Mouse (Mus musculus): ENCODE data around the gene Kcnh6. TPM values are rescaled to one million over a fixed set of nuclear protein-coding genes. Genes with fewer than 3 reads are reported as not detected.
A peak's percentile ranks its signal among the peaks of the same experiment; 100 is the strongest.

Kcnh6 gene
- polyA plus RNA-seq, 1 experiment from 2014 or later = 2.7 TPM

GRCm38 (mm10) chr11:106001718-106002117 is 6.2 kb upstream of the Kcnh6 start:
- 53% methylated on average over 4 of the region's 4 CpGs for WGBS
- H3K4me2 ChIP-seq (ENCODE audit: low read length) = no peak overlapping the region
- H3K4me3 ChIP-seq (ENCODE audit: low read length) = no peak overlapping the region
- H3K9me3 ChIP-seq (ENCODE audit: control insufficient read depth, low read length) = no peaks in the 10 kb centered on the region
- H3K27ac ChIP-seq (ENCODE audit: low read depth, low read length) = no peak overlapping the region
- H3K4me1 ChIP-seq (ENCODE audit: control insufficient read depth, insufficient read depth, low read depth, low read length) = no peaks in the 10 kb centered on the region; the same call in 1 of the 2 replicates
- H3K9ac ChIP-seq (ENCODE audit: low read depth, low read length) = no peak overlapping the region
- ATAC-seq = no peak
- no peaks in the 10 kb centered on the region for H3K36me3 ChIP-seq (ENCODE audit: control insufficient read depth, insufficient read depth, low read length)
- H3K27me3 ChIP-seq (replicated peaks; ENCODE audit: control insufficient read depth, insufficient read depth, low read length) = no peaks in the 10 kb centered on the region

- WGBS = 79% methylated on average over 1 of the region's 1 CpGs
Observed at GRCm38 (mm10) chr11:106004576-106004975, 3.3 kb upstream of the Kcnh6 start.

GRCm38 (mm10) chr11:106005970-106006369 is 2.0 kb upstream of the Kcnh6 start:
- Histone ChIP-seq H3K27me3 (replicated peaks; ENCODE audit: control insufficient read depth, insufficient read depth, low read length) (no peaks in the 10 kb centered on the region), H3K9ac (ENCODE audit: low read depth, low read length) (no peak overlapping the region), H3K9me3 (ENCODE audit: control insufficient read depth, low read length) (no peaks in the 10 kb centered on the region), H3K27ac (ENCODE audit: low read depth, low read length) (no peak overlapping the region), H3K4me1 (ENCODE audit: control insufficient read depth, insufficient read depth, low read depth, low read length) (peaks cover 3% of the 10 kb centered on the region), H3K36me3 (ENCODE audit: control insufficient read depth, insufficient read depth, low read length) (no peaks in the 10 kb centered on the region), H3K4me3 (ENCODE audit: low read length) (no peak overlapping the region), H3K4me2 (ENCODE audit: low read length) (no peak overlapping the region)
- WGBS = 25% methylated on average over 5 of the region's 5 CpGs
- ATAC-seq = no peak

More at GRCm38 (mm10) chr11:106004576-106004975, 3.3 kb upstream of the Kcnh6 start:
- Histone ChIP-seq H3K4me3 (ENCODE audit: low read length) (no peak overlapping the region), H3K4me2 (ENCODE audit: low read length) (no peak overlapping the region), H3K9me3 (ENCODE audit: control insufficient read depth, low read length) (no peaks in the 10 kb centered on the region), H3K27ac (ENCODE audit: low read depth, low read length) (no peak overlapping the region), H3K9ac (ENCODE audit: low read depth, low read length) (no peak overlapping the region), H3K4me1 (ENCODE audit: control insufficient read depth, insufficient read depth, low read depth, low read length) (peaks cover 3% of the 10 kb centered on the region), H3K36me3 (ENCODE audit: control insufficient read depth, insufficient read depth, low read length) (no peaks in the 10 kb centered on the region), H3K27me3 (replicated peaks; ENCODE audit: control insufficient read depth, insufficient read depth, low read length) (no peaks in the 10 kb centered on the region)
- ATAC-seq = no peak

GRCm38 (mm10) chr11:106012711-106013110 is 4.8 kb downstream of the Kcnh6 start:
- H3K9me3 ChIP-seq (ENCODE audit: control insufficient read depth, low read length) = no peaks in the 10 kb centered on the region
- H3K4me3 ChIP-seq (ENCODE audit: low read length) = no peak overlapping the region
- ATAC-seq = no peak
- H3K4me2 ChIP-seq (ENCODE audit: low read length) = no peak overlapping the region
- no peak overlapping the region for H3K9ac ChIP-seq (ENCODE audit: low read depth, low read length)
- no peaks in the 10 kb centered on the region for H3K36me3 ChIP-seq (ENCODE audit: control insufficient read depth, insufficient read depth, low read length)
- WGBS = 51% methylated on average over 7 of the region's 7 CpGs
- no peak overlapping the region for H3K27ac ChIP-seq (ENCODE audit: low read depth, low read length)
- H3K4me1 ChIP-seq (ENCODE audit: control insufficient read depth, insufficient read depth, low read depth, low read length) = peaks cover 11% of the 10 kb centered on the region
- H3K27me3 ChIP-seq (replicated peaks; ENCODE audit: control insufficient read depth, insufficient read depth, low read length) = no peaks in the 10 kb centered on the region

DNA sequence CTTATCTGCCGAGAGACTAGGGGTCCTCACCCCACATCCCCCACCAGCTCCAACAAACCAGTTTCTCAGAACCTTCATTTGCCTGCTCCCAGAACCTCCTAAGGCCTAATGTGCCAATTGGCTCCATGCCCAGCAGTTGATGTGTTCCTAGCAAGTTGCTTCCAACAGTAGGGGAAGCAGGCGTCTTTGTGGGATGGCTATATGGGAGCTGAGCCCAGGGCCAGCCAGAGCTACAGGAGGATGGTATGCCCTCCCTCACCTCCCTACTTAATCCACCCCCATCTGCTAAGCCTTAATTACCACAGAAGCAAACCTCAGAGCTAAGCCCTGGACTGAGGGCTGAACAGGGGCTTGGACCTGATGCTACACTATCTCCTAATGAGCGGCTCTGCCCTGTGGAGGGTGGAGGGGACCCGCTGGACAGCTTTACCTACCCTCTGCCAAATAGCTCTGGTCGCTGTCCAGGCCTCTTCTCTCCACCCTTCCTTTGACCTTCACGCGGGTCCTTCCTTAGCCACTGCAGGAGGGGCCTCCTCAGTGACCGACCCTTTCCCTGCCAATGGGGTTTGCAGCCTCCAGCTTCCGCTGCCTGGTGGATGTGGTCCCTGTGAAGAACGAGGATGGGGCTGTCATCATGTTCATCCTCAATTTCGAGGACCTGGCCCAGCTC is 5.8 kb downstream of the Kcnh6 start:
- Histone ChIP-seq H3K4me2 (ENCODE audit: low read length) (no peak overlapping the region), H3K9ac (ENCODE audit: low read depth, low read length) (no peak overlapping the region), H3K36me3 (ENCODE audit: control insufficient read depth, insufficient read depth, low read length) (no peaks in the 10 kb centered on the region), H3K27ac (ENCODE audit: low read depth, low read length) (no peak overlapping the region), H3K9me3 (ENCODE audit: control insufficient read depth, low read length) (no peaks in the 10 kb centered on the region), H3K27me3 (replicated peaks; ENCODE audit: control insufficient read depth, insufficient read depth, low read length) (no peaks in the 10 kb centered on the region), H3K4me3 (ENCODE audit: low read length) (no peak overlapping the region), H3K4me1 (ENCODE audit: control insufficient read depth, insufficient read depth, low read depth, low read length) (peaks cover 8% of the 10 kb centered on the region; the same call in 1 of the 2 replicates)
- peak; percentile 69 for ATAC-seq
- 56% methylated on average over 11 of the region's 11 CpGs for WGBS

GRCm38 (mm10) chr11:106016440-106016839 is 8.5 kb downstream of the Kcnh6 start:
- H3K36me3 ChIP-seq (ENCODE audit: control insufficient read depth, insufficient read depth, low read length) = no peaks in the 10 kb centered on the region
- peaks cover 18% of the 10 kb centered on the region for H3K4me1 ChIP-seq (ENCODE audit: control insufficient read depth, insufficient read depth, low read depth, low read length)
- no peaks in the 10 kb centered on the region for H3K9me3 ChIP-seq (ENCODE audit: control insufficient read depth, low read length)
- no peak overlapping the region for H3K9ac ChIP-seq (ENCODE audit: low read depth, low read length)
- H3K27me3 ChIP-seq (replicated peaks; ENCODE audit: control insufficient read depth, insufficient read depth, low read length) = no peaks in the 10 kb centered on the region
- ATAC-seq = no peak
- no peak overlapping the region for H3K27ac ChIP-seq (ENCODE audit: low read depth, low read length)
- H3K4me2 ChIP-seq (ENCODE audit: low read length) = no peak overlapping the region
- no peak overlapping the region for H3K4me3 ChIP-seq (ENCODE audit: low read length)
- WGBS = 81% methylated on average over 5 of the region's 5 CpGs

DNA sequence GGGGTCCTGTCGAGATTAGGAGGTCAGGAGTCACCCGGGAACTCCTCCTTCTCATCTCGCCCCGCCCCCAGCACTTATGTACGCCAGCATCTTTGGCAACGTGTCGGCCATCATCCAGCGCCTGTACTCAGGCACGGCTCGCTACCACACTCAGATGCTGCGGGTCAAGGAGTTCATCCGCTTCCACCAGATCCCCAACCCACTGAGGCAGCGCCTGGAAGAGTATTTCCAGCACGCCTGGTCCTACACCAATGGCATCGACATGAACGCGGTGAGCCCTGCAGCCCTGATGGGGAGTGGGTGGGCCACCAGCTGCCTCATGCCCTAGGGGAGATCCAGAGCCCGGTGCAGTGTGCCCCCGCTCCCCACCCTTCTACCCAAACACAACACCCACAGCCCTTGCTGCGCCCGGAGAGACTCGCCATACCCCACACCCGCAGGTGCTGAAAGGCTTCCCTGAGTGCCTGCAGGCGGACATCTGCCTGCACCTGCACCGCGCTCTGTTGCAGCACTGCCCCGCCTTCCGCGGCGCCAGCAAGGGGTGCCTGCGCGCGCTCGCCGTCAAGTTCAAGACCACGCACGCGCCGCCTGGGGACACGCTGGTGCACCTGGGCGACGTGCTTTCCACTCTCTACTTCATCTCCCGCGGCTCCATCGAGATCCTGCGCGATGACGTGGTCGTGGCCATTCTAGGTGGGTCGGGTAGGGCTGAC is 12.3 kb downstream of the Kcnh6 start:
- Histone ChIP-seq H3K9ac (ENCODE audit: low read depth, low read length) (peak overlapping the region; percentile 68), H3K36me3 (ENCODE audit: control insufficient read depth, insufficient read depth, low read length) (no peaks in the 10 kb centered on the region), H3K4me1 (ENCODE audit: control insufficient read depth, insufficient read depth, low read depth, low read length) (peaks cover 10% of the 10 kb centered on the region), H3K27me3 (replicated peaks; ENCODE audit: control insufficient read depth, insufficient read depth, low read length) (no peaks in the 10 kb centered on the region), H3K9me3 (ENCODE audit: control insufficient read depth, low read length) (no peaks in the 10 kb centered on the region), H3K4me2 (ENCODE audit: low read length) (peak overlapping the region; percentile 76), H3K4me3 (ENCODE audit: low read length) (peak overlapping the region; percentile 54), H3K27ac (ENCODE audit: low read depth, low read length) (peak overlapping the region; percentile 57)
- WGBS = 1% methylated on average over 50 of the region's 50 CpGs
- peak; percentile 86 for ATAC-seq

DNA sequence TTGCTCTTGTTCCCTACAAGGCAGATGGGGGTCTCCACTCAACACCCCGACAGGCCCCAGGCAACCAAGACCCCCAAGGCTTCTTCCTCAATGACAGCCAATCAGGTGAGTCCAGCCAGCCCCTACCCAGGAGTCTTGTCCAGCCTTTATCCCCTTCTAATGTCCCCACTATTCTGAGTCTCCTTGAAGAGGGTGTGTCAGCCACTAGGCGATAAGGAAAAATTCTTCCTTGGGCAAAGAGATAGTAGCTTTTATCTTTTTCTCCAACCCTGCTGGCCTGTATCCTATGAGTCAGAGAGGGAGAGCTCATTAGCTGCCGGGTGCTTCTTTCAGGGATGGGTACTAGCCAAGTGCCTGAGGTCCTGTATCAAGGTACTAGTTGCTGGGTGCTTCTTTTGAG is 17.9 kb downstream of the Kcnh6 start:
- Histone ChIP-seq H3K4me3 (ENCODE audit: low read length) (no peak overlapping the region), H3K4me1 (ENCODE audit: control insufficient read depth, insufficient read depth, low read depth, low read length) (peaks cover 4% of the 10 kb centered on the region), H3K36me3 (ENCODE audit: control insufficient read depth, insufficient read depth, low read length) (no peaks in the 10 kb centered on the region), H3K27me3 (replicated peaks; ENCODE audit: control insufficient read depth, insufficient read depth, low read length) (no peaks in the 10 kb centered on the region), H3K9me3 (ENCODE audit: control insufficient read depth, low read length) (no peaks in the 10 kb centered on the region), H3K9ac (ENCODE audit: low read depth, low read length) (no peak overlapping the region), H3K27ac (ENCODE audit: low read depth, low read length) (no peak overlapping the region), H3K4me2 (ENCODE audit: low read length) (no peak overlapping the region)
- WGBS = 79% methylated on average over 3 of the region's 3 CpGs
- no peak for ATAC-seq

- peak; percentile 34; the same call in 1 of the 2 replicates for ATAC-seq
- Histone ChIP-seq H3K36me3 (ENCODE audit: control insufficient read depth, insufficient read depth, low read length) (no peaks in the 10 kb centered on the region), H3K27me3 (replicated peaks; ENCODE audit: control insufficient read depth, insufficient read depth, low read length) (no peaks in the 10 kb centered on the region), H3K27ac (ENCODE audit: low read depth, low read length) (no peak overlapping the region), H3K4me3 (ENCODE audit: low read length) (no peak overlapping the region), H3K4me1 (ENCODE audit: control insufficient read depth, insufficient read depth, low read depth, low read length) (no peaks in the 10 kb centered on the region), H3K9me3 (ENCODE audit: control insufficient read depth, low read length) (no peaks in the 10 kb centered on the region), H3K4me2 (ENCODE audit: low read length) (no peak overlapping the region), H3K9ac (ENCODE audit: low read depth, low read length) (no peak overlapping the region)
- WGBS = 49% methylated on average over 10 of the region's 11 CpGs
Observed at GRCm38 (mm10) chr11:106026465-106027151, 18.7 kb downstream of the Kcnh6 start.

All from hindbrain, embryonic 16.5 days (tissue).